Mouse (Mus musculus) adrenal gland, postnatal 10 days (tissue): ENCODE data around the gene Vamp4. TPM values are rescaled to one million over a fixed set of nuclear protein-coding genes. Genes with fewer than 3 reads are reported as not detected.
A peak's percentile ranks its signal among the peaks of the same experiment; 100 is the strongest.

ENCODE experiments used
- DNase-seq: peaks from one replicate; pipeline ENCODE4 v3.0.0; 2021; ENCODE audit warnings: mixed read lengths
- long read RNA-seq, 2 experiments: library from polyadenylated mRNA; stranded (forward); transcript quantifications; one replicate each; pipeline ENCODE4 v2.0.0; 2021
- total RNA-seq, 2 experiments: library from RNA; stranded (reverse); gene quantifications; 2 replicates each; pipeline ENCODE4 v1.2.3; 2021

Gene Vamp4
- total RNA-seq, result 10 to 100 TPM; 28.2 to 36.7 TPM
- long read RNA-seq, experiment 1, transcript Vamp4-203 (8 exons, 2,752 nt), result minor isoform, 9 of 41 reads
- long read RNA-seq, experiment 1, transcript Vamp4-204 (8 exons, 1,461 nt), result major isoform, 23 of 41 reads
- long read RNA-seq, experiment 1, partial matches to known transcripts, result 2 of 41 reads
- long read RNA-seq, experiment 1, other reads (novel, unspliced or antisense), result 7 of 41 reads
- long read RNA-seq, experiment 2, transcript Vamp4-204 (8 exons, 1,461 nt), result major isoform, 16 of 23 reads
- long read RNA-seq, experiment 2, partial matches to known transcripts, result 1 of 23 reads
- long read RNA-seq, experiment 2, other reads (novel, unspliced or antisense), result 2 of 23 reads

DNA sequence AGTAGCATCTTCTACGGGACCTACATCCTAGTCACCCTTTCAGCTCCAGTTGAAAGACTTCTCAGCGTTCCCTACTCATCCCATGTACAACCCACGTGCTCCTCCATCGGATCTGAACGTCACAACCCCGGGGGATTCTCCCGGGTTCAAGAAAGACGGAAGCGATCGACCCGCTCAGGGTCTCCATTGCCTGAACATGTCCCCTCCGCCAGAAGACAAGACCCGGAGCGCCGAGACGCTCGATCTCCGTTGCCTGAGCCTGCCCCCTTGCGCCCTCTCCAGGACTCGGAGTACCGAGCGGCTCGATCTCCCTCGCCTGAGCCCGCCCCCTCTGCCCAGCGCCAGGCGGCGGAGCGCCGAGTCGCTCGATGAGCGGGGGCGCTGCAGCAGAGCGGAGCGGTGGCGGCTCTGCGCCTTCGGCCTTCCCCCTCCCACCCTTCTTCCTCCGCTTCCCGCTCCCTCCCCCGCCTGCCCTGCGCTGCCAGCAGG, at the start of gene Vamp4:
Gene Vamp4, plus strand, starts transcription at position 256 of the 489 bp plus-strand sequence.
- DNase-seq, result peak; percentile 96

DNA sequence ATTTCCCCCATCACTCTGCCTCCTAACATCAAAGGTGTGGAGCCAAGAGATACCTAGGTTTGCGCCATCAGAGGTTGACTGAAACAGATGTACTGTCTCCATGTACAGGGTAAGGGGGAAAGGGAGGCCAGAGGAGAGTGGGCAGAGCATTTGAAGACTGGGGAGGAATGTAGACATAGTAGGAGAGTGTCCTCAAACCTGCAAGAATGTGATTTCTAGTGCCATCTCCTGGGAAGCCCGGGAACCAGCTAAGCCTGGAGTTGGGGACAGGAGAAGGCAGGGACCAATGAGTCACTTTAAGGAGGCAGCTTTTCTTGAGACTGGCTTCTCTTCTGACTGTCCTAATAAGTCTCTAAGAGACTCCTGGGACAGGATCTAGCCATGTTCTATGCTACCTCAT, 40.7 kb upstream of the Vamp4 start:
- peak; percentile 27 for DNase-seq

DNA sequence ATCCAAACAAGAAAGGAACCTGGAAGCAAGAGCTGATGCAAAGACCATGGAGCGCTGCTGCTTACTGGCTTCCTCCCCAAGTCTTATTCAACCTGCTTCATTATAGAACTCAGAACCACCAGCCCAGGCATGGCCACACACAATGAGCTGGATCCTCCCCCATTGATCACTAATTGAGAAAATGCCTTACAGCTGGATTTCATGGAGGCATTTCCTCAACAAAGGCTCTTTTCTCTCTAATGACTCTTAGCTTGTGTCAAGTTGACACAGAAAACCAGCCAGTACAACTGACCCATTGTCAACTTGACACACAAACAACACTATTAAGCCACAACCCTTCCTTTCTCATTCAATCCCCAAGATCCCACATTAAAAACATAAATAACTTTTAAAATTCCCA, 39.6 kb upstream of the Vamp4 start:
- no peak for DNase-seq

DNA sequence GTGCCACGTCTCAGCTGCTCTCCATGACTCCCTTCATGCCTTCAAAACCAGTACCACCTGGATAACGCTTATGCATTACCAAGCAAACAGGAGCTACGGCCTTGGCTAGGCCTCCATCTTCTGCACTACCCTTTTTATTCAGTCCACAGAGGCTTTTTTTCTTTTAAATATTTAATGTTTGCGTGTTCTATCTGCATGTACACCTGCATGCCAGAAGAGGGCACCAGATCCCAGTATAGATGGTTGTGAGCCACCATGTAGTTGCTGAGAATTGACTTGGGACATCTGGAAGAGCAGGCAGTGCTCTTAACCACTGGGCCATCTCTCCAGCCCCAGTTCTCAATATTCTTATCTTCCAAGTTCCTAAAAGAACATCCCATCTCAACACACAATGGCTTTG, 38.7 kb upstream of the Vamp4 start:
- DNase-seq, result no peak

DNA sequence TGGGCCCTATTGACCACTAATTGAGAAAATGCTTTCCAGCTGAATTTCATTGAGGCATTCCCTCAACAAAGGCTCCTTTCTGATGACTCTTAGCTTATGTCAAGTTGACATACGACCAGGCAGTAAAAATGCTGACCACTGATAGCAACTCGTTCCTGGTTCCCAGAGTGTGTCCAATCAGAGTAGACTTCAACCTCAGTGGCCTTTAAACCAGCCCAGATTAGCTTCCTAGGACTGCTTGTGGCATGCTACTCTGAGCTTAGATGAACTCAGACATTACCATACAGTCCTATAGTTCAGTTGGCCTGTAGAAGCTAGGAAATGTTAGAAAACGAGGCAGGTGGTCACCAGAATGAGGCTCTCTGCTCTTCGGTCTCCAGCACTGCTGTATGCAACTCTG, 38.0 kb upstream of the Vamp4 start:
- DNase-seq, result no peak

DNA sequence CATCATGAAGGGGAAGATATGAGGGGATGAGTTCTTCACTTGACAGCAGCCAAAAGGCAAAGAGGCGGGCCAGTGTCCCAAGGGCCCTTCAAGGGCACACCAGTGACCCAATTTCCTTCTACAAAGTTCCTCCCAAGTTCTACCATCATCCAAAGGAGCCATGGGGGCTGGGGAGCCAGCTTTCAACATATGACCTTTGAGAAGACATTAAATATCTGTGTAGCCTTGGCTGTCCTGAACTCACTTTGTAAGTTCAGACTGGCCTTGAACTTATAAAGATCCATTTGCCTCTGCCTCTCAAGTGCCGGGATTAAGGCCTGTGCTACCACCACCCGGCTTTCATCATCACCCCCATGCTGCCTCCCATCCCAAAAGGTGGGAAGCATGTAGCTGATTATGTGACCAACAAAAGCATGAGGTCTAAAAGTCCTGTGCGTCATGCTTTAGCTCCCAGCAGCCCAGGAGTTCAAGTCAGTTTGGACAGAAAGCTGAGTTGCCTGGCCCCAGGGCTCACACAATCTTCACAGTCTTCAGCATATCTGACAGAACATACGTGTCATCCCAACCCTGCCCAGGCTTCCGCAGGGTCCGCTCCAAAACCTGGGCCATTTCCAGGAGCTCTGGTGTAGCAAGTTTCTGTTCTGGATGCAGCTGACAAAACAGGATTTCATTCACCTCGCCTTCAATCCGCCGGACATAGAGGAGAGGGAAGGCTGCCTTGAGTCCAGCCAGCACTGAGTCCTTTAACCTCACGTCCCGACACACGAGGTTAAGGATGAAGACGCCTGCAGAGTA, 36.4 kb upstream of the Vamp4 start:
- DNase-seq, result peak; percentile 44

DNA sequence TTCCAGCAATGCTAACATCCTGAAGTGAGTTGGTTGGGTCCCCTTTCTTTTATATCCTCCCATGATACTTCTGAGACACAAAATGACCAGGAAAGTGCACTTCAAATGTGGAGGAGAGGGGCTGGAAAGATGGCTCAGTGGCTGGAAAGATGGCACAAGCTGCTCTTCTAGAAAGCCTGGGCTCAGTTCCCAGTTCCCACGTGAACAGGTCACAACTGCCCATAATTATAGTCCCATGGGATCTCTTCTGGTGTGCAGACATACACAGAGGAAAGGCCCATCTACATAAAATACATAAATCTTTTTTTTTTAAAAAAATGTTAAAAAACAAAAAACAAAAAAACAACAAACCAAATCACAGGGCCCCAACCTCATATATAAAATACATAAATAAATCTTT, 27.1 kb upstream of the Vamp4 start:
- DNase-seq, result no peak

DNA sequence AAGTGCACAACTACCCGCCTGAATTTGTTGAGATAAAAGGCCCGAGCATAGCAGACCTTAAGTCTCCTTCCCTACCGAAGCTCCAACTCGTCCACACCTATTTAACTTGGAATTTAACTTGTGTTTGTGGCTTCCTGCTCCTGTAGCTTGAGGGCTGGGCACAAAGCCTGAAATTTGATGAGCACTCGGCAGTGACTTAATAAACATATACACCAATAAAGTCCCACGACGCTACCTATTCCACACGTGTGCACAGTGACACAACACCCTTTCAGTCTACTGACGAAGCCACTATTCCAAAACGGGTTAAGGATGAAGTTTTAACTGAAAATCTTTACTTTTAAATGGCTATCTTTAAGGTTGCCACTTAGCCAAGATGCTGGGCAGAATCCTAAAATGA, 22.7 kb upstream of the Vamp4 start:
- DNase-seq, result no peak

DNA sequence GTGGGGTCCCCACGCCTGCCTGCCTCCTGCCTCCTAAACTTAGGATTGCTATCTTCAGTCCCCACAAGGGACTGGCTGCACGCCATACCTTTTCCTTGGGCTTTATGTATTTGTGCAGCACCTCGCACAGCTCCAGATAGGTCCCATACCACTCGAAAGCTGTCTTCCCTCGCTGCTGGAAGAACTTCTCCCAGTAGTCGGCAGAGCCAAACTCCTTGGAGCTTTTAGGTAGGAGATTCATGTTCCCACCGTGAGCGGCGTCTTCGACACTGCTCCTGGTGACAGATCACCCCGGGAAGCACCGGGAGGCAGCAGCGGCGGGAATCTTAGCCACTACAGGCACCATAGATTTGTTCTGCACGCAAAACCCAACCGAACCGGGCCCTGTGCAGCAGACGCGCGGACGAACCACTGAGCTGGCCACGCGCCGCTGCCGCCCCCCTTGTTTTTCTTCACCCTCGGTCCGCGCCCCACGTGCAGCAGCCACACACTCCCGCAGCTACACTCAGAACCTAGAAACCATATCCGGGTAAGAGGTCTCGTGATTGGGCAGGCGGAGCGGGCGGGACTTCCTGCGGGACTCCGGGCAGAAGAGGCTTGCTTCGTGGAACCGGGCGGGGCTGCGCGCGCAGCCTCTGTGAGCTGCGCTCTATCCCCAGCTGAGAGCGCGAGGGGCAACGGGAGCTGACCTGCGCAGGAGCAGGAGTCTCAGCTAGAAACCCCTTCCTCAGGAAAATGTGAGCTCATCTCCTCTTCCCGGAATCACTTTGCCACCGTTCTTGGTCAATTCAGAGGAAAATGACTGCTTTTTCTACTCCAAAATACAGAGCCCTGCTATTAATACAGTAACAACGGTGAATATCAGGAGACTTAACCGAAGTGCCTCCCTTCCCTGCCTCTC, 22.0 kb upstream of the Vamp4 start, which contains the start of gene Mettl13:
Gene Mettl13, minus strand, starts transcription at position 536 of the 901 bp plus-strand sequence.
- peak; percentile 93 for DNase-seq

DNA sequence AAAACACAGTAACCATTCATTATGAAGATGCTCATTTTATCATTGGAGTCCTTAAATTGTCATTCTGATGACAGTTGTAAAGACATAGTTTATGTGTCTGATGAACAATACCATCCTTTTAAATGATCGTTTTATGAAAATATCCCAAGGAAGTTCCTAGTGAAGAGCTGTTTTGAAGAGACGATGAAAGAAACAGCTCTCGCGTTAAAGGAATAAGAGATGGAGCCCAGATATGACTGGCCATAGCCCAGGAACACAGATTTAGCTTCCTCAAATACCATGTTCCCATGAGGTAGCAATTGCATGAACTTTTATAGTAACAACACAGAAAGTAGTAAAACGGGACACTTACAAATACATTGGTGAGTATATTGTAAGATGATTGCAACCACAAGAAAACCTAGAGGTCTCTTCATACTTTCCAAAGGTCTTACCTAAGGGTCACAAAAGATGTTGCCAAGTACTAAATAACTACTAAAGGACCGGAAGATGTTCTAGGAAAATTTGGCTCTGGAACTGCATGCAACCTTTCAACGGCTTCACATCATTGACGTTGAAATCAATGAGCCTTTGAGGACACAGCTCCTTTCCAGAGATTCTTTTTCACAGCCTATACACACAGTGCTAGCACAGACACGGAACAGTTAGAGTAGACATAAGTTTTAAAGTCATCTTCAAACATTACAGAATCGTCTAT, 21.2 kb upstream of the Vamp4 start:
- DNase-seq, result no peak

DNA sequence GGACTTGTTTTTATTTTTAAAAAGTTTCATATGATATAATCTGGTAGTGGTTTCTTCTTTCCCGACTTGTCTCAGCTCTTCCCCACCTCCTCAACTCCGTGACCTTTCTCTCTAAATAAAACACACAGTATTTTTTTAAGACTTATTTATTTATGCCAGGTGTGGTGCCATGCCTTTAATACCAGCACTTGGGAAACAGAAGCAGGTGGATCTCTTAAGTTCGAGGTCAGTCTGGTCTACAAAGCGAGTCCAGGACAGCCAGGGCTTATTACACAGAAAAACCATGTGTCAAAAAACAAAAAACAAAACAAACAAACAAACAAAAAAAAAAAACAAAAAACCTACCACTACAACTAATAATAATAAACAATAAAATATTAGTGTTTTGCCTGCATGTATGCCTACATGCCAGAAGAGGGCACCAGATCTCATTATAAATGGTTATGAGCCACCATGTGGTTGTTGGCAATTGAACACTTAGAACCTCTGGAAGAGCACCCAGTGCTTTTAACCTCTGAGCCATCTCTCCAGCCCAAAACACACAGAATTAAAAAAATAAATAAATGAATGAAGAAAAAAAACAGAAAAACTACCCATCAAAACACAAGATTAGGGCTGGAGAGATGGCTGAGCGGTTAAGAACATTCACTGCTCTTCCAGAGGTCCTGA, 20.6 kb upstream of the Vamp4 start:
- DNase-seq, result no peak

DNA sequence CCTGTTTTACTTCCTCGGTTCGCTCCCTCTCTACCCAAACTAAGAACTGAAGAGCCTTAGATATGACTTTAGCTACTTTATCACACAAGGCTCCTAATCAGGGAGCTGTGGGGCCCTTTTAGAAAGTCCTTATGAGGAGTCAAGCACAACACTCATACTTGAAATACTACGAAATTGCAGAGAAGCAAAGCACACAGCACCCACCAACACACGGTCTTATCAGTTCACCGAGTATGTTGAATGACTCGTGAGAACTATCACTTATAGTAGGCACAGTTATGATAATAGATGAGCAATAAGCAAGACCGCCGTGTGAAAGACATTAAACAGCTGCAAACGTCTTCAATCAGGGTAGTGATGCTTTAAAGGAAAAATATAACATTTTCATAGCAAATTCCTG, 17.4 kb upstream of the Vamp4 start:
- DNase-seq, result no peak

DNA sequence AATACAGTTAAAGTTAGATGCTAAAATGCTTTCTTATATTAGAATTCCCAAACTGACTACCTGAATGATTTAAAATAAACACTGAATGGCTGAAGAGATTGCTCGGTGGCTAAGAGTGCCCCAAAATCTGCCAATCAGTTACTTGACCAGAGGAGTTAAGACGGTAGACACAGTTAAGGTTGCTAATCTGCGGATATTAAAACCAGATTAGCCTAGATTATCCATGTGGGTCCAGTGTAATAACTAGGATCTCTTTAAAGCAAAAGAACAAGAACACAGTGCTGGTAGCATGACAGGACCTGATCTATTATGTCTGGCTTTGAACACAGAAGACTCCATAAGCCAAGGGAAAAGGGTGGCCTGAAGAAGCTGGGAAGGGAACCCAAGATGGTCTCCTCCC, 16.1 kb upstream of the Vamp4 start:
- no peak for DNase-seq

DNA sequence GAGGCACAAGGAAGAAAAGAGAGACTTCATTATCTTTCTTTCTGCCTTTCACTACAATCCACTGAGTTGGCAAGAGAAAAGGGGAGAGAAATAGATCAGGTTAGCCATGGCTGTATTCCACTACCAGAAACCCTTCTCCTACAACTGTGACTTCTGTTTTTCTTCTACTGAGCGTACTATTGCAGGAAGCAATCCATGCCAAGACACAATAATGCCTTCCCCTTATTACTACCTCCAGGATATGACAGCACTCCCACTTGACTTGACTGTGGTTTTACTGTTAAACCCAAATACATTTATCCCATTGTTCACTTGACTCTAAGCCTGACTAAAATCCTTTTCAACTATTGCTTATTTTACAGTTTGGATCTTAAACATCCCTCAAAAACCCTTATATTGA, 7.1 kb upstream of the Vamp4 start:
- no peak for DNase-seq

DNA sequence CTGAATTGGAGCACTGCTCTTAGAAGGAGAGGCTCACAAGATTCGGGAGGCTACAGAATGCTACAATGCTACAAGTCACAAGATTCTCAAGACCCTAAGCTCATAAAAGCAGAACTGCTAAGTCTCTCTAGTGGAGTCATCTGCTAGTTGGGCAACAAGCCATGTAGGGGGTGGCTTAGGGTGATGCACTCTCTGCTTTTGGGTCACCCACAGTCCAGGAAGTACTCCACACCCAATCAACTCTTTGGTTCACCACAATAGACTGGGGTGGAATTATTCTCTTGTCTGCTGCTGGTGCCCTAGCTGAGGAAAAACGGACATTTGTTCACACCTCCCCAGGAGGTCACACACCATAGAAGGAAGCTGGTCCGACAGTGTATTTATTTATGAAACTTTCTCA, 5.3 kb upstream of the Vamp4 start:
- no peak for DNase-seq

DNA sequence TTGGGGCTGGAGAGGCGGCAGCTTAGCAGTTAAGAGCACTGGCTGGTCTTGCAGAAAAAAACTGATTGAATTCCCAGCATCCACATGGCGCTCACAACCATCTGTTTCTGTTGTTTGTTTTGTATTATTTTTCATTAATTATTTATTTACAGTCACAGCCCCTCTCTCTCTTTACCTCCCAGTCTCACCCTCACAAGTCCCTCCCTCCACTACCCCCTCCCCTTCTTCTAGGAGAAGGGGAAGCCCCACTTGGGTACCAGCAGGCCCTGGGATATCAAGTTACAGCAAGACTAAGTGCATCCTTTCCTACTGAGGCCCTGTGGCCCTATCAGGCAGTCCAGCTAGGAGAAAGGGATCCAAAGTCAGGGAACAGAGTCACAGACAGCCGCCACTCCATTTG, 3.0 kb upstream of the Vamp4 start:
- no peak for DNase-seq

DNA sequence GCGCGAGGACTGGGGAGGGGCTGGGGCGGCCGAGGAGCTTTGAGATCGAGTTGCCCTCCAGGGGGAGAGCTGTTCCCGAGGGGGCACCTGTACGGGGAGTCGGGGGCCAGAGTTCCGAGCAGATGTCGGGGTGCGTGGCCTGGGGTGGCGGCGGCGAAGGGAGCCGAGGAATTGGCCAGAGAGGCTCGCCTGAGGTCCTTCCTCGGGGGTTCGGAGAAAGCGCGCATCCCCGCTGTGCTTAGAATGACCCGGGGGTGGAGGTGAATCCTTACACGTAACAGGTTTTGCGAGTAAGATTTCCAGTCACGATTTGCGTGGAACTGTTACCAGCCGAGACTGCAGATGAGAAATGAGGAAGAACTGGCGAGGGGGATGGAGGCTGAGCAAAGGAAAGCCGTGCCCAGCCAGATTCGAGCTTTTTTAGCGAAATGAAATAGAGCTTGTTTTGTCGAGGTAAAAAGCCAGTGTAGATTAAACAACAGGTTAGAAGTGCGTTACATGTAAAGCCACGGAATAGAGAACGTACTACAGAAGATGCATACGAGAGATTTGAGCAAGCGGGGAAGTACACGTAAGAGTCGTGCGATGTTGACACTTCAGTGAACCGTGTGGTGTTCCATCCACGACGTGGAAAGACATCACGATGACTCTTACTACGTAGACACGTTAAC, 751 bp downstream of the Vamp4 start:
- peak; percentile 65 for DNase-seq

DNA sequence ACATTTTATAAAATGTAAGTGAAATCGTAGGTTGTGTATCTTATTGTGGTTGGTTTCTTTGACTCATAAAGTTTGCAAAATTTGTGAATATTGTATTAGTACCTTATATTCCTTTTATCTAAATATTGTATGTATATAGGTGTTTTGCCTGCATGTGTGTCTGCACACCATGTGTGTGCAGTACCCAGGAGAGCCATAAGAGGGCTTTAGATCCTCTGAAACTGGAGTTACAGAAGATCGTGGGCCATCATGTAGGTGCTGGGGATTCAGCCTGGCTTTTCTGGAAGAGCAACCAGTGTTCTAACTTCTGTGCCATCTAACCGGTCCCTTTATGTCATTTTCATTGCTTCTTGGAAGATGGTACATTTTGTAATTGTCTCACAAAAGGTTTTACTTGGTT, 4.8 kb downstream of the Vamp4 start:
- DNase-seq, result no peak

DNA sequence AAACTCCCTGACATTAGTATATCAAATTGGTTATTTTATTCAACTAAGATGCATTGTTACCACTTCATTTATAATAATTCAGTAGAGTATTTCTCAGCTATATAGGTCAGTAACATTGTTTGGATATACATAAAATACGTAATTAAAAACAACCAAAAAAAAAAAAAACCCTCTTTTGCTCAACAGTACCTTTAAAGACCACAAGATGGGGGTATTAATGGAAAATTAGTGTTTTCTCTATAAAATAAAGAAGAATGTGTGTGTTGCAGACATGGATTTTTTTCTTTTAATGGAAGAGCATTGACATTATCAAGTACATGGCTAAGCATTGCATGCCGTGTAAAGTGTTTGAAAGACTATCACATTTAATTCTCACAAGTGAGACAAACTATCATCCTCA, 12.6 kb downstream of the Vamp4 start:
- DNase-seq, result no peak

DNA sequence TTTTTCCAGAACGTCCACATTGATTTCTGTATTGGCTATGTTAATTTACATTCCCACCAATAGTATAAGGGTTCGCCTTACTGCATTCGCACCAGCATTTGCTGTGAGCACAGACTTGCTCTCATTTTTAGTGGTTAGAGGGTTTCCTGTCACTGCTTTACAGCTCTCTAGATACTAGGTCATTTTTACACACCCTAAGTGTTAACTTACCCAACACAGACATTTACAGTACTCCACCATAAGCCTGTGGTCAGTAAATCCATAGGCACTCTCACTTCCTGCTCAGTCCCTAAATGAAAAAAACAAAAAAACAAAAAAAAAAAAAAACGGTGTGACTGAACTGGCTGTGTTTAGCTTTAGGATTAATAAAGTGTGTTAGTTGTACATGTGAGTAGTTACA, 16.0 kb downstream of the Vamp4 start:
- no peak for DNase-seq

DNA sequence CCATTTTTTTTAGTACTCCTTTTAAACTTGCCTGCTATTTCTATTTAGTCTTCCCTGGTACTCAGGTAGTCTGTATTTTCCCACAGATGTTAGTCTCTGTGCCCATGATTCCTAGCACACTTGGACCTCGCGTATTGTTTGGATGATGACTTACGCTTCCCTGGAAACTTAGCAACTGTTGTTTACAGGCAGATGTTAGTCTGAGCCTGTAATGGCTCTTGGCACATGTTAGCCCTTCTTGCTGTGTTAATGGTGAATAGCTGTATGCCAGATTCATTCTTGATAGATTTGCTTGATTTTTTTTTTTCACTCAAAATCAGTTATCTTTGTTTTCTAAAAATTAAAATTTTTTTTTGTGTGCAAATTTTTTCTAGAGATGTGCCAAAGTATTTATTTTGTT, 18.3 kb downstream of the Vamp4 start:
- no peak for DNase-seq
